Mouse (Mus musculus): ENCODE measurements around the gene Adamts4.

Adamts4 gene

GRCm38 (mm10) chr1:171276110-171276748 is 26.0 kb downstream of the Adamts4 start:
- DNase-seq (ENCODE audit: inconsistent age in 2 of 2, low spot score in 1 of 2) = no peak

DNA sequence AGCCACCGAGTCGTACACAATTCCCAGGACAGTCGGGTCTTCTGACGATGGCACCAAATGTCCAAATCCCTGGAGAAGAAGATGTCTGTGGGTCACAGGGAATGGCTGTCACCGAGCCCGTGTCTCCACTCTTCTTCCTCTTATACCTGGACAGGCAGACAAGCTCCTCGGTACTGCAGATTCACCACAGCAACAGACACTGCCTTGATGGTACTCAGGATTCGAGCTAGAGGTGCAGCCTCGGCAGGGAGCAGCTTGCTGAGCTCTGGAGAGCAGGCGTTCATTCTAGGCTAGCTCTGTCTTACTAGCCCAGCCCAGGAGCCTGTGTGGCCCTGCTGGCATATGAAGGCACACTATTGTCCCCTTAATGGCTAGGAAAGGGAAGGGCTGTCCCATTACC is 27.5 kb downstream of the Adamts4 start:
- no peak for DNase-seq (ENCODE audit: inconsistent age in 2 of 2, low spot score in 1 of 2)

- DNase-seq (ENCODE audit: inconsistent age in 2 of 2, low spot score in 1 of 2) = no peak
Observed at GRCm38 (mm10) chr1:171278436-171278835, 28.2 kb downstream of the Adamts4 start.

DNA sequence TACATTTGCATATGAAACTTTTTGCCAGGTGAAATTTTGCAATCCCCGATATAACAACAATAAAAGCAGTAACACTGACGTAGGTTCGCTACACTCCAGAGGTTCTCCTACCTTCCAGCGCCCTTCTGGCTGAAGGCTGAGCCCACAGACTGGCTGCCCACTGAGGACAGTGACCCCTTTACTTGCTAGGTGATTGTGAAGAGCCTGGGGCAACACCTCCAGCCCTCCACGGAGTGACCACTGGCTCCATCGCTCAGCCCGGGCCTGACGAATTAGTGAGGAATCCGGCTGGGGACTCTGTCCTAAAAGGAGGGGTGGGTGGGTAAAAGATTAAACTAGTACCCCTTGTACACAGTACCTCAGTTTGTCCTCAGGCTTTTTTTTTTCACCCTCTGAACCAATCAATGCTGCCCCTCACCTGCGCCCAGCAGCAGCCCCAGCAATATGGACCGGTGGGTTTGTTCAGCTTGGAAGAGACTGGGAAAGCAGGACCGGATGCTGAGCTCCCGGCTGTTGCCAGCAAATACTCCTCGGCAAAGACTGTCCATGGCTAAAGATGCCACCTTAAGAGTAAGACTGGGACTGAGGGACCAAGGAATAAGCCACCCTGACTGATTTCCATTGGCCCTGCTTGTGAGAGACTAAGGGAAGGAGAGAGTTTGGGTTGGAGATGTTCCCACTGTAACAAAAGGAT is 28.9 kb downstream of the Adamts4 start:
- DNase-seq (ENCODE audit: inconsistent age in 2 of 2, low spot score in 1 of 2) = peak in 1 of 2 experiments; percentile 5

DNA sequence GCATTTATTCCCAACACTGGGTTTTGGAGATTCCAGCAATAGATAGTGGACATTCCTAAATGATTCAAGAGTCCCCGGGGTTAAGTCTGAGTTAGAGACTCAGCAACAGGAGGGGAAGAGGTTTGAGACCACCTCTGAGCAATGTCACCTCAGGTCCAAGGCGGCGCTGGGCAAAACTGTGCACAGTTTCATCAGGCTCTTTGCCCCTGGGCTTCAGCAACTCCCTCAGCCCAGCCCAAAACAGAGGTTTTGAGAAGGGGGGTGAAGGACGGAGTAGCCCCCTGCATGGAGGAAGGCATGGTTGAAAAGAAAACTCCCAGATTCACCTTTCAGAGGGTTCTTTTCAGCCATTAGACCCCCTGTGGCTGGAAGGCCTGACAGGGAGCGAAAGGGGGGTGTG is 29.5 kb downstream of the Adamts4 start:
- peak in 1 of 2 experiments; percentile 12 for DNase-seq (ENCODE audit: inconsistent age in 2 of 2, low spot score in 1 of 2)

DNA sequence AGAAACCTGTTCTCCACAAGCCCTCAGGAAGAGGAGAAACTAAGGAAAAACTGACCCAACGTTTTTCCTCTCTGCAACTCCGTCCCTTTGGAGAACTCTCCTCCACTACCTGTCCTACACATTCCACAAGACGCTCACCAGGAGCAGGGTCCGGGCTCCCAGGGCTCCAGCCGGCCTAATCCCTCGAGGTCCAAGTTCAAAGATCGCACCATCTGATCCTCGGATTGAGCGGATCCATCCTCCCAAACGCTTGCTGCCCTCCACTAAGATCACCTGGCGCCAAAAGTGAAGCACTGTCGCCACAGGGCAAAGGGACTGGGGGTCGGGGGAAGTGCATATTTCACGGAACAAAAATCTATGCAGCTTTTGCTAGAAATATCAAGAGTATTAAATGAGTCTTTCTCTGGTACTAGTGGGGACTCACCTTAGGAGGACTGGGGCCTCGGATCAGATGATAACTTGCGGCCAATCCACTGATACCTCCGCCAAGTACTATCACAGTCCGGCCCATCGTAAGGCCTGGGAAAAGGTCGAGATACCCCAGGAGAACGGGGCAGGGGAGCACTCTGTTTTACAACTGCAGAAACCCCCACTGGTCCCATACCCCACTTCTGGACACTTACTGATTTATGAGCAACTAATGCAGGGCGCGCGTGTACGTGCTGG is 30.2 kb downstream of the Adamts4 start:
- peak in 1 of 2 experiments; percentile 25 for DNase-seq (ENCODE audit: inconsistent age in 2 of 2, low spot score in 1 of 2)

- peak; percentile 95 to 98 for DNase-seq (ENCODE audit: inconsistent age in 2 of 2, low spot score in 1 of 2)
Observed at GRCm38 (mm10) chr1:171280916-171281527, 30.8 kb downstream of the Adamts4 start, which contains the start of gene Ppox. Gene Ppox, minus strand, starts transcription at chr1:171281186.

DNA sequence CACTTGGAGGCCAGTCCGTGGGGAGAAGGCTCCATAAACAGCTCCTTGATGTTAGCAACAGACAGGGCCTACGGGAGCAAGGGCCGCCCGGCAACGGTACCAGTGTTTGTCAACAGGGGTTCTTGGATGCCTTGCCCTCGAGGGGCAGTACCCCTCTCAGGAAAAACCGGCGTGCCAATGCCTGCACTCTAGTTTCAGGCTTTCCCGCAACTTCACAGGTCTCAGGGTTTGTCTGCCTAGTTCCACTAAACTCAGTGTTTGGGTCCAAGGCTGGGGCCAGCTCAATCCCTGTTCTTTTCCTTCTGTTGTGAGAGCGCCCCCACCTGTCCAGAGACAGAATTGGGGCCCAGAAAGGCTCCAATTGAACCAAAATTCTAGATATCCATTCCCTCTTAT is 31.3 kb downstream of the Adamts4 start:
- DNase-seq (ENCODE audit: inconsistent age in 2 of 2, low spot score in 1 of 2) = peak; percentile 87 to 96

GRCm38 (mm10) chr1:171282086-171282805 is 32.0 kb downstream of the Adamts4 start:
- DNase-seq (ENCODE audit: inconsistent age in 2 of 2, low spot score in 1 of 2) = peak in 1 of 2 experiments; percentile 23

GRCm38 (mm10) chr1:171283188-171284160 is 33.3 kb downstream of the Adamts4 start:
- peak in 1 of 2 experiments; percentile 16 for DNase-seq (ENCODE audit: inconsistent age in 2 of 2, low spot score in 1 of 2)

- peak in 1 of 2 experiments; percentile 24 for DNase-seq (ENCODE audit: inconsistent age in 2 of 2, low spot score in 1 of 2)
Observed at GRCm38 (mm10) chr1:171284491-171284890, 34.3 kb downstream of the Adamts4 start.

DNA sequence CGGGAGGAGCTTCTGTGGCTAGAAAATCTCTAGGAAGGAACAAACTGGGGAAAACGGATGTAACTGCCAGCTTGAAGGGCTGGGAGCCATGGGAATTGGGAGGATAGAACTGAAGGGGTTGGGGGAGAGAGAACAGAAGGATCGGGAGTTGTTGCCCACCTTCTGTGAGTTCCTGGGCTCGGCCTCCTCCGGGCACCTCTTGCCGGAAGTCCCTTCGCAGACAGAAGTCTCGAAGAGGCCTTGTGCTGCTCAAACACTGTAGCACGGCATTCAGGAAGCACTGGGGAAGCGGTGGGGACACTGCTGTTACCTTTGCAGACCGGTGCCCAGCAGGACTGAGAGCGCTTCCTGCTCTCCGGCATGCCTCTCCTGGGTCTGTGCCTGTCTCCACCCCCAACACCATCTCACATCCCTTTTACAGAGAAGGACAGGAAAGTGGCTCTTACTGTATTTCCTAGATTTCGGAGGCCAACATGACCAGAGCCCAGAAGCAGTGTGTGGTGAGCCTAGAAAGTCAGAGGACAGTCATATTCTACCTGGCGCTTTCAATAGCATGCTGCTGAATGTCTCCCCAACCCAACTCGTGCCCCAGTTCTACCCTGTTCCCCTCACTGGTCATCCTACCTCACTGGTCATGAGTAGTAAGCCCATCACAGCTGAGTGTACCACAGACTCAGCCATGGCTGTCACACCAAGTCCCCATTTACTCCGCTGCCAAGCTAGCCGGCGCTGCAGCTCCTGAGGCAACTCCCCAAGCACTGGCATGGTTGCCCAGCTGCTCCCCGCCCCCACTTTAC is 35.1 kb downstream of the Adamts4 start:
- peak in 1 of 2 experiments; percentile 18 for DNase-seq (ENCODE audit: inconsistent age in 2 of 2, low spot score in 1 of 2)

GRCm38 (mm10) chr1:171286517-171286916 is 36.3 kb downstream of the Adamts4 start:
- DNase-seq (ENCODE audit: inconsistent age in 2 of 2, low spot score in 1 of 2) = peak in 1 of 2 experiments; percentile 50

- DNase-seq (ENCODE audit: inconsistent age in 2 of 2, low spot score in 1 of 2) = peak; percentile 96 to 97
Observed at GRCm38 (mm10) chr1:171287136-171288081, 37.2 kb downstream of the Adamts4 start, which contains the start of gene Usp21. Gene Usp21, minus strand, starts transcription at chr1:171287991.

DNA sequence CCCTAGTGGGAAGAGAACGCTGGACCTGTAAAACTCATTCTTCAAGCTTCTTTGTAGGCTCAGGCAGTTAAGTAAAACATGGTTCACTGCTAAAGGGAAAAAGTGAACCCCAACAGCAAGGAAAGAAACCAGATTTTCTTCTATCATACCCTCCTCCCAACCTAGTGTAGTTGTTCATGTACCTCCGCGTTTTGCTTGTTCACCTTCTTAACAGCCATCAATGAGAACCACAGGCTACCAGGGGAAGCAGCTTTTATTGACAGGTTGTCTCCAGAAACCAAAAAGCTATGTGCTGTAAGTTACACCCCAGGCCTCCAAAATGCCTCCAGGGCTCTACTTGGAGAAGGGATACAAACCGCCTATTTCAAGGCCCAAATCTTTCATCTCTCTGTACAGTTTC is 38.1 kb downstream of the Adamts4 start:
- DNase-seq (ENCODE audit: inconsistent age in 2 of 2, low spot score in 1 of 2) = peak; percentile 8 to 46

DNA sequence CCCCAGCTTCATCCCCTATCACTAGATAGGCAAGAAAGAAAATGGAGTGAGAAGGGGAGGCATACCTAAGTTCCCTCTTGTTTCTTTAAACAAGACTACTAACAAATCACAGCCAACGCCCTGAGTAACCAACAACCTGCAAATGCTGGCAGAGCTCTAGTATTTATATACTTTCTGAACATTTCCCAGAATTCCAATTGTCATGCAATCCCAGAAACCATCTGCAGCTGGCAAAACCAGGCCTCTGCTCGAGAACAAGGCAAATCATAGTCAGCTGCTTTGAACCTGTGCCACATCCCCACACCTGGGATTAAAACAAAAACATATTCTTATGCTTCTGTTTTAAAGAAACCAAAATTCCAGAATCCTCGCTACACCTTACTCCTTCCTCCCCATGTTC is 43.1 kb downstream of the Adamts4 start:
- DNase-seq (ENCODE audit: inconsistent age in 2 of 2, low spot score in 1 of 2) = peak; percentile 9 to 51

DNA sequence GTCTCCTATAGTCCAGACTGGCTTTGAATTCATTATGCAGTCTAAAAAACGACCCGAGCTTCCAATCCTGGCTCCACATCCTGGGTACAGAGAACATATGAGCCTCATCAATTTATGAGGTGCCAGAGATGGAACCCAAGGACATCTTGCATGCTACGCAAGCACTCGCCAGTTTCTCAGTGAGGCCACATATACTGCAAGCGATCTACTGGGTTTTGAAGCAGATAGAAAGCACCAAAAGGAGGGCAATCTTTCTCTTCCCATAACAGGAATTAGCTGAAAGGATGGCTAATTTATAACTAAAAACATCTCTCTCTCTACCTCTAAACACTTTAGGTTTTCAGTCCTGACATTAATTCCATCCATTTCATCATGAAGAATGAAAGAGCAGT is 43.7 kb downstream of the Adamts4 start:
- DNase-seq (ENCODE audit: inconsistent age in 2 of 2, low spot score in 1 of 2) = peak; percentile 37 to 79
